Mouse (Mus musculus): Measurements from ENCODE around the gene Tob1. TPM values are rescaled to one million over a fixed set of nuclear protein-coding genes. Genes with fewer than 3 reads are reported as not detected.

The Tob1 gene
- polyA plus RNA-seq, 2 experiments: 7.5 to 8.3 TPM

GRCm38 (mm10) chr11:94245955-94246788 is 34.9 kb downstream of the Tob1 start, which contains the start of gene Wfikkn2:
Gene Wfikkn2, minus strand, starts transcription at chr11:94246005.
- ATAC-seq (ENCODE audit: insufficient read depth) (no peak), DNase-seq (ENCODE audit: low read depth in 3 of 3, low spot score in 3 of 3) (no peak)
- no peaks in the 10 kb centered on the region for H3K36me3 ChIP-seq (replicated peaks; ENCODE audit: control insufficient read depth, insufficient read depth, low read depth)
- H3K4me2 ChIP-seq (ENCODE audit: low read depth): no peak within 1 kb of the TSS
- no peak within 1 kb of the TSS for H3K27ac ChIP-seq
- 65% methylated on average over 17 of the region's 17 CpGs for WGBS (ENCODE audit: insufficient replicate concordance)
- no peaks in the 10 kb centered on the region for H3K9me3 ChIP-seq (ENCODE audit: control insufficient read depth, low read length)
- H3K9ac ChIP-seq (replicated peaks): no peak within 1 kb of the TSS
- no peaks in the 10 kb centered on the region; a peak in 1 of 4 replicates for H3K4me1 ChIP-seq (replicated peaks; ENCODE audit: control insufficient read depth in 2 of 2, insufficient read depth in 2 of 2, low read length in 1 of 2)
- peaks cover 3% of the 10 kb centered on the region for H3K27me3 ChIP-seq (ENCODE audit: control insufficient read depth, insufficient read depth, low read length)
- H3K4me3 ChIP-seq (ENCODE audit: insufficient read depth in 1 of 2, low read depth in 2 of 2, low read length in 2 of 2): no peak within 1 kb of the TSS
- no peak for TF ChIP-seq CTCF (IDR thresholded peaks at IDR 0.05; ENCODE audit: low read depth)
- no peak for TF ChIP-seq EP300 (IDR thresholded peaks at IDR 0.05; ENCODE audit: low read depth)

GRCm38 (mm10) chr11:94246789-94247061 is 35.5 kb downstream of the Tob1 start:
- Histone ChIP-seq H3K4me2 (ENCODE audit: low read depth) (no peak overlapping the region), H3K27ac (no peak overlapping the region), H3K4me1 (replicated peaks; ENCODE audit: control insufficient read depth in 2 of 2, insufficient read depth in 2 of 2, low read length in 1 of 2) (no peaks in the 10 kb centered on the region; a peak in 1 of 4 replicates), H3K9me3 (ENCODE audit: control insufficient read depth, low read length) (no peaks in the 10 kb centered on the region), H3K27me3 (ENCODE audit: control insufficient read depth, insufficient read depth, low read length) (peaks cover 3% of the 10 kb centered on the region), H3K36me3 (replicated peaks; ENCODE audit: control insufficient read depth, insufficient read depth, low read depth) (no peaks in the 10 kb centered on the region), H3K9ac (replicated peaks) (no peak overlapping the region), H3K4me3 (ENCODE audit: insufficient read depth in 1 of 2, low read depth in 2 of 2, low read length in 2 of 2) (no peak overlapping the region)
- TF ChIP-seq CTCF (IDR thresholded peaks at IDR 0.05; ENCODE audit: low read depth) (no peak), EP300 (IDR thresholded peaks at IDR 0.05; ENCODE audit: low read depth) (no peak)
- ATAC-seq (ENCODE audit: insufficient read depth) (no peak), DNase-seq (ENCODE audit: low read depth in 3 of 3, low spot score in 3 of 3) (no peak)
- 67% methylated on average over 8 of the region's 8 CpGs for WGBS (ENCODE audit: insufficient replicate concordance)

- Histone ChIP-seq H3K9me3 (ENCODE audit: control insufficient read depth, low read length) (no peaks in the 10 kb centered on the region), H3K36me3 (replicated peaks; ENCODE audit: control insufficient read depth, insufficient read depth, low read depth) (no peaks in the 10 kb centered on the region), H3K4me3 (ENCODE audit: insufficient read depth in 1 of 2, low read depth in 2 of 2, low read length in 2 of 2) (no peak overlapping the region), H3K4me2 (ENCODE audit: low read depth) (no peak overlapping the region), H3K27me3 (ENCODE audit: control insufficient read depth, insufficient read depth, low read length) (no peaks in the 10 kb centered on the region), H3K4me1 (replicated peaks; ENCODE audit: control insufficient read depth in 2 of 2, insufficient read depth in 2 of 2, low read length in 1 of 2) (0 out of 4 replicates have a peak, but pooled peaks cover 0 to 2% of the 10 kb centered on the region in 2 experiments), H3K27ac (no peak overlapping the region), H3K9ac (replicated peaks) (no peak overlapping the region)
- no peak for TF ChIP-seq EP300 (IDR thresholded peaks at IDR 0.05; ENCODE audit: low read depth)
- TF ChIP-seq CTCF (IDR thresholded peaks at IDR 0.05; ENCODE audit: low read depth): no peak
- 58% methylated on average over 9 of the region's 9 CpGs for WGBS (ENCODE audit: insufficient replicate concordance)
- ATAC-seq (ENCODE audit: insufficient read depth) (no peak), DNase-seq (ENCODE audit: low read depth in 3 of 3, low spot score in 3 of 3) (no peak)
Observed at GRCm38 (mm10) chr11:94253156-94253555, 41.9 kb downstream of the Tob1 start.

GRCm38 (mm10) chr11:94253691-94254090 is 42.4 kb downstream of the Tob1 start:
- no peaks in the 10 kb centered on the region for H3K36me3 ChIP-seq (replicated peaks; ENCODE audit: control insufficient read depth, insufficient read depth, low read depth)
- no peak overlapping the region for H3K4me3 ChIP-seq (ENCODE audit: insufficient read depth in 1 of 2, low read depth in 2 of 2, low read length in 2 of 2)
- H3K27ac ChIP-seq: no peak overlapping the region
- no peak overlapping the region for H3K4me2 ChIP-seq (ENCODE audit: low read depth)
- TF ChIP-seq CTCF (IDR thresholded peaks at IDR 0.05; ENCODE audit: low read depth): no peak
- TF ChIP-seq EP300 (IDR thresholded peaks at IDR 0.05; ENCODE audit: low read depth): no peak
- no peak overlapping the region for H3K9ac ChIP-seq (replicated peaks)
- 56% methylated on average over 10 of the region's 10 CpGs for WGBS (ENCODE audit: insufficient replicate concordance)
- DNase-seq (ENCODE audit: low read depth in 3 of 3, low spot score in 3 of 3) (no peak), ATAC-seq (ENCODE audit: insufficient read depth) (no peak)
- H3K9me3 ChIP-seq (ENCODE audit: control insufficient read depth, low read length): no peaks in the 10 kb centered on the region
- H3K27me3 ChIP-seq (ENCODE audit: control insufficient read depth, insufficient read depth, low read length): no peaks in the 10 kb centered on the region
- H3K4me1 ChIP-seq (replicated peaks; ENCODE audit: control insufficient read depth in 2 of 2, insufficient read depth in 2 of 2, low read length in 1 of 2): 0 out of 4 replicates have a peak, but pooled peaks cover 0 to 2% of the 10 kb centered on the region in 2 experiments

GRCm38 (mm10) chr11:94255733-94256132 is 44.5 kb downstream of the Tob1 start:
- 73% methylated on average over 5 of the region's 5 CpGs for WGBS (ENCODE audit: insufficient replicate concordance)
- DNase-seq (ENCODE audit: low read depth in 3 of 3, low spot score in 3 of 3) (no peak), ATAC-seq (ENCODE audit: insufficient read depth) (no peak)
- H3K9me3 ChIP-seq (ENCODE audit: control insufficient read depth, low read length): no peaks in the 10 kb centered on the region
- no peak overlapping the region for H3K4me3 ChIP-seq (ENCODE audit: insufficient read depth in 1 of 2, low read depth in 2 of 2, low read length in 2 of 2)
- no peak overlapping the region for H3K4me2 ChIP-seq (ENCODE audit: low read depth)
- H3K9ac ChIP-seq (replicated peaks): no peak overlapping the region
- H3K27ac ChIP-seq: no peak overlapping the region
- no peak for TF ChIP-seq CTCF (IDR thresholded peaks at IDR 0.05; ENCODE audit: low read depth)
- TF ChIP-seq EP300 (IDR thresholded peaks at IDR 0.05; ENCODE audit: low read depth): no peak
- no peaks in the 10 kb centered on the region for H3K27me3 ChIP-seq (ENCODE audit: control insufficient read depth, insufficient read depth, low read length)
- no peaks in the 10 kb centered on the region for H3K36me3 ChIP-seq (replicated peaks; ENCODE audit: control insufficient read depth, insufficient read depth, low read depth)
- H3K4me1 ChIP-seq (replicated peaks; ENCODE audit: control insufficient read depth in 2 of 2, insufficient read depth in 2 of 2, low read length in 1 of 2): peaks cover 7 to 10% of the 10 kb centered on the region in 2 experiments
